Mouse (Mus musculus) megakaryocyte, embryonic 14.5 days (primary cell): ENCODE data around the gene Ccser2.

ENCODE experiments used
- FLI1 ChIP-seq: IDR thresholded peaks from 2 replicates; pipeline ENCODE4 v1.6.1; 2012; ENCODE audit warnings: low read length, inconsistent platforms, mixed read lengths
- GATA1 ChIP-seq: IDR thresholded peaks from 3 replicates; pipeline ENCODE4 v1.6.1; 2012; ENCODE audit warnings: mixed read lengths, low read length, inconsistent platforms, borderline replicate concordance

DNA sequence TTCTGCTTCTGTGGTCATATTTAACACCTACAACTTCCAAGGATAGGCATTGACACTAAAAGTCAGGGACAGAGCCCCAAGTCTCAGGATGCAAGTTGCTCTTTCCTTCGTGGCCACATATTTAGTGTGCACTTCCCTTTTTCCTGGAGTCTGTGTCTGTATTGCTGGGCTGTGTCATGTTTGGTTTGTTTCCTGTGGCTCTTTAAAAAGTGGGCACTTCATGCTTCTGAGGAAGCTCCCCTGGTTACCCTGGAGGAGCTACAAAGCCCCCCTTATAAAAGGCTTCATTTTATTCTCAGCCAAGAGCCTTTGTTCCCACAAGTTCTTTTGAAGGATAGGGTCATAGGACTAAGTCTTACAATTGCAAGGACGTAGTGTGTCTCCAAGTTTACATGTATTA lies 34.3 kb upstream of the Ccser2 start:
- TF ChIP-seq GATA1 (no peak), FLI1 (no peak)
